Mouse (Mus musculus): ENCODE data around the gene Rbpjl. TPM values are rescaled to one million over a fixed set of nuclear protein-coding genes. Genes with fewer than 3 reads are reported as not detected.
A peak's percentile ranks its signal among the peaks of the same experiment; 100 is the strongest.

Rbpjl gene
- polyA plus RNA-seq, 1 experiment = 0.24 TPM

- Histone ChIP-seq H3K4me3 (ENCODE audit: control insufficient read depth, insufficient read depth, low read length) (no peak overlapping the region), H3K36me3 (ENCODE audit: control insufficient read depth, insufficient read depth, low read length) (no peaks in the 10 kb centered on the region), H3K4me1 (replicated peaks; ENCODE audit: control insufficient read depth, insufficient read depth, low read length) (peaks cover 11% of the 10 kb centered on the region), H3K27ac (ENCODE audit: control insufficient read depth, insufficient read depth, low read length) (no peak overlapping the region), H3K27me3 (ENCODE audit: control insufficient read depth, insufficient read depth, low read length) (no peaks in the 10 kb centered on the region; the same call in 1 of the 2 replicates)
- WGBS = 70% methylated on average over 10 of the region's 10 CpGs
- DNase-seq = no peak
- TF ChIP-seq POLR2A (IDR thresholded peaks at IDR 0.05; ENCODE audit: control insufficient read depth, extremely low read depth, insufficient read depth, low read length, poor library complexity) (no peak), CTCF (IDR thresholded peaks at IDR 0.05; ENCODE audit: borderline replicate concordance, control insufficient read depth, extremely low read depth, insufficient read depth, low read length, poor library complexity) (no peak)
Observed at GRCm38 (mm10) chr2:164414581-164414980, 11.6 kb downstream of the Rbpjl start.

- WGBS = 1% methylated on average over 2 of the region's 2 CpGs
- no peak overlapping the region for H3K4me3 ChIP-seq (ENCODE audit: control insufficient read depth, insufficient read depth, low read length)
- no peak overlapping the region for H3K27ac ChIP-seq (ENCODE audit: control insufficient read depth, insufficient read depth, low read length)
- TF ChIP-seq CTCF (IDR thresholded peaks at IDR 0.05; ENCODE audit: borderline replicate concordance, control insufficient read depth, extremely low read depth, insufficient read depth, low read length, poor library complexity) = no peak
- no peak for TF ChIP-seq POLR2A (IDR thresholded peaks at IDR 0.05; ENCODE audit: control insufficient read depth, extremely low read depth, insufficient read depth, low read length, poor library complexity)
- peaks cover 20% of the 10 kb centered on the region for H3K4me1 ChIP-seq (replicated peaks; ENCODE audit: control insufficient read depth, insufficient read depth, low read length)
- H3K36me3 ChIP-seq (ENCODE audit: control insufficient read depth, insufficient read depth, low read length) = no peaks in the 10 kb centered on the region
- H3K27me3 ChIP-seq (ENCODE audit: control insufficient read depth, insufficient read depth, low read length) = no peaks in the 10 kb centered on the region; the same call in 1 of the 2 replicates
- no peak for DNase-seq
Observed at GRCm38 (mm10) chr2:164417198-164417597, 14.3 kb downstream of the Rbpjl start.

- H3K4me1 ChIP-seq (replicated peaks; ENCODE audit: control insufficient read depth, insufficient read depth, low read length) = peaks cover 30% of the 10 kb centered on the region
- no peak for DNase-seq
- TF ChIP-seq POLR2A (IDR thresholded peaks at IDR 0.05; ENCODE audit: control insufficient read depth, extremely low read depth, insufficient read depth, low read length, poor library complexity) (no peak), CTCF (IDR thresholded peaks at IDR 0.05; ENCODE audit: borderline replicate concordance, control insufficient read depth, extremely low read depth, insufficient read depth, low read length, poor library complexity) (no peak)
- whole genome bisulfite sequencing = 26% methylated on average over 3 of the region's 3 CpGs
- H3K36me3 ChIP-seq (ENCODE audit: control insufficient read depth, insufficient read depth, low read length) = no peaks in the 10 kb centered on the region
- H3K27me3 ChIP-seq (ENCODE audit: control insufficient read depth, insufficient read depth, low read length) = no peaks in the 10 kb centered on the region; the same call in 1 of the 2 replicates
- no peak overlapping the region for H3K4me3 ChIP-seq (ENCODE audit: control insufficient read depth, insufficient read depth, low read length)
- no peak overlapping the region for H3K27ac ChIP-seq (ENCODE audit: control insufficient read depth, insufficient read depth, low read length)
Observed at GRCm38 (mm10) chr2:164418308-164418875, 15.5 kb downstream of the Rbpjl start.

- 58% methylated on average over 3 of the region's 3 CpGs for WGBS
- no peak for DNase-seq
- Histone ChIP-seq H3K36me3 (ENCODE audit: control insufficient read depth, insufficient read depth, low read length) (no peaks in the 10 kb centered on the region), H3K4me3 (ENCODE audit: control insufficient read depth, insufficient read depth, low read length) (no peak overlapping the region), H3K27me3 (ENCODE audit: control insufficient read depth, insufficient read depth, low read length) (no peaks in the 10 kb centered on the region; the same call in 1 of the 2 replicates), H3K4me1 (replicated peaks; ENCODE audit: control insufficient read depth, insufficient read depth, low read length) (peaks cover 37% of the 10 kb centered on the region), H3K27ac (ENCODE audit: control insufficient read depth, insufficient read depth, low read length) (no peak overlapping the region)
- TF ChIP-seq CTCF (IDR thresholded peaks at IDR 0.05; ENCODE audit: borderline replicate concordance, control insufficient read depth, extremely low read depth, insufficient read depth, low read length, poor library complexity) = no peak
- TF ChIP-seq POLR2A (IDR thresholded peaks at IDR 0.05; ENCODE audit: control insufficient read depth, extremely low read depth, insufficient read depth, low read length, poor library complexity) = no peak
Observed at GRCm38 (mm10) chr2:164419489-164419888, 16.5 kb downstream of the Rbpjl start.

GRCm38 (mm10) chr2:164421306-164421705 lies 18.4 kb downstream of the Rbpjl start:
- no peak overlapping the region for H3K27ac ChIP-seq (ENCODE audit: control insufficient read depth, insufficient read depth, low read length)
- H3K4me3 ChIP-seq (ENCODE audit: control insufficient read depth, insufficient read depth, low read length) = no peak overlapping the region
- no peaks in the 10 kb centered on the region for H3K36me3 ChIP-seq (ENCODE audit: control insufficient read depth, insufficient read depth, low read length)
- 96% methylated on average over 7 of the region's 7 CpGs for WGBS
- H3K27me3 ChIP-seq (ENCODE audit: control insufficient read depth, insufficient read depth, low read length) = no peaks in the 10 kb centered on the region
- no peak for TF ChIP-seq CTCF (IDR thresholded peaks at IDR 0.05; ENCODE audit: borderline replicate concordance, control insufficient read depth, extremely low read depth, insufficient read depth, low read length, poor library complexity)
- peaks cover 42% of the 10 kb centered on the region for H3K4me1 ChIP-seq (replicated peaks; ENCODE audit: control insufficient read depth, insufficient read depth, low read length)
- no peak for DNase-seq

GRCm38 (mm10) chr2:164421979-164422378 lies 19.0 kb downstream of the Rbpjl start:
- H3K4me1 ChIP-seq (replicated peaks; ENCODE audit: control insufficient read depth, insufficient read depth, low read length) = peaks cover 42% of the 10 kb centered on the region
- WGBS = 93% methylated on average over 8 of the region's 8 CpGs
- TF ChIP-seq POLR2A (IDR thresholded peaks at IDR 0.05; ENCODE audit: control insufficient read depth, extremely low read depth, insufficient read depth, low read length, poor library complexity) = no peak
- TF ChIP-seq CTCF (IDR thresholded peaks at IDR 0.05; ENCODE audit: borderline replicate concordance, control insufficient read depth, extremely low read depth, insufficient read depth, low read length, poor library complexity) = no peak
- no peak for DNase-seq
- H3K36me3 ChIP-seq (ENCODE audit: control insufficient read depth, insufficient read depth, low read length) = no peaks in the 10 kb centered on the region
- no peak overlapping the region for H3K4me3 ChIP-seq (ENCODE audit: control insufficient read depth, insufficient read depth, low read length)
- no peaks in the 10 kb centered on the region for H3K27me3 ChIP-seq (ENCODE audit: control insufficient read depth, insufficient read depth, low read length)
- peak overlapping the region; percentile 96 for H3K27ac ChIP-seq (ENCODE audit: control insufficient read depth, insufficient read depth, low read length)
